Mouse (Mus musculus) heart, embryonic 13.5 days (tissue): ENCODE measurements around the gene Add3. TPM values are rescaled to one million over a fixed set of nuclear protein-coding genes. Genes with fewer than 3 reads are reported as not detected.
A peak's percentile ranks its signal among the peaks of the same experiment; 100 is the strongest.

Experiments
- ATAC-seq: fragments of 200-750 bp; cut with Nextera tagmentation; 2 replicates; pipeline ENCODE4 v1.8.0; 2017; ENCODE audit warnings: moderate TSS enrichment; ENCODE audit not compliant: insufficient number of reproducible peaks, low FRiP score, low TSS enrichment; ENCODE audit errors: extremely low read depth
- H3K27ac ChIP-seq: fragments of 300-500 bp; sonication (generic); replicated peaks from 2 replicates; pipeline ENCODE4 v1.5.1; 2015; ENCODE audit warnings: moderate library complexity, mild to moderate bottlenecking, inconsistent platforms
- H3K27me3 ChIP-seq: fragments of 300-500 bp; sonication (generic); replicated peaks from 2 replicates; pipeline ENCODE4 v1.6.1; 2015; ENCODE audit warnings: mild to moderate bottlenecking, inconsistent platforms
- H3K36me3 ChIP-seq: fragments of 300-500 bp; sonication (generic); 2 replicates; pipeline ENCODE4 v1.6.1; 2015; ENCODE audit warnings: mild to moderate bottlenecking, inconsistent platforms
- H3K4me1 ChIP-seq: fragments of 300-500 bp; sonication (generic); 2 replicates; pipeline ENCODE4 v1.6.1; 2015; ENCODE audit warnings: inconsistent platforms
- H3K4me2 ChIP-seq: fragments of 300-500 bp; sonication (generic); 2 replicates; pipeline ENCODE4 v1.6.1; 2015; ENCODE audit warnings: inconsistent platforms, mild to moderate bottlenecking, moderate library complexity
- H3K4me3 ChIP-seq: fragments of 300-500 bp; sonication (generic); 2 replicates; pipeline ENCODE4 v1.5.1; 2015; ENCODE audit warnings: moderate library complexity, mild to moderate bottlenecking, inconsistent platforms
- H3K9ac ChIP-seq: fragments of 300-500 bp; sonication (generic); 2 replicates; pipeline ENCODE4 v1.6.1; 2015; ENCODE audit warnings: inconsistent platforms, mild to moderate bottlenecking, moderate library complexity
- H3K9me3 ChIP-seq: fragments of 300-500 bp; sonication (generic); 2 replicates; pipeline ENCODE4 v1.6.1; 2016; ENCODE audit warnings: inconsistent platforms
- WGBS: fragments of 180-500 bp; shearing (Covaris S2); methylation state at CpG from one replicate; pipeline ENCODE4 v1.1.7; 2015; ENCODE audit warnings: mixed read lengths; 5-methylcytosine and 5-hydroxymethylcytosine counted together
- polyA plus RNA-seq: library from polyadenylated mRNA; unstranded; fragments of >200 nt; fragmentation: Nextera tagmentation; extraction: Ambion mirVana; gene quantifications from 2 replicates; pipeline ENCODE4 v1.2.1, GENCODE M21; 2015

The Add3 gene
- polyA plus RNA-seq, 1 experiment from 2014 or later, result 121 TPM

DNA sequence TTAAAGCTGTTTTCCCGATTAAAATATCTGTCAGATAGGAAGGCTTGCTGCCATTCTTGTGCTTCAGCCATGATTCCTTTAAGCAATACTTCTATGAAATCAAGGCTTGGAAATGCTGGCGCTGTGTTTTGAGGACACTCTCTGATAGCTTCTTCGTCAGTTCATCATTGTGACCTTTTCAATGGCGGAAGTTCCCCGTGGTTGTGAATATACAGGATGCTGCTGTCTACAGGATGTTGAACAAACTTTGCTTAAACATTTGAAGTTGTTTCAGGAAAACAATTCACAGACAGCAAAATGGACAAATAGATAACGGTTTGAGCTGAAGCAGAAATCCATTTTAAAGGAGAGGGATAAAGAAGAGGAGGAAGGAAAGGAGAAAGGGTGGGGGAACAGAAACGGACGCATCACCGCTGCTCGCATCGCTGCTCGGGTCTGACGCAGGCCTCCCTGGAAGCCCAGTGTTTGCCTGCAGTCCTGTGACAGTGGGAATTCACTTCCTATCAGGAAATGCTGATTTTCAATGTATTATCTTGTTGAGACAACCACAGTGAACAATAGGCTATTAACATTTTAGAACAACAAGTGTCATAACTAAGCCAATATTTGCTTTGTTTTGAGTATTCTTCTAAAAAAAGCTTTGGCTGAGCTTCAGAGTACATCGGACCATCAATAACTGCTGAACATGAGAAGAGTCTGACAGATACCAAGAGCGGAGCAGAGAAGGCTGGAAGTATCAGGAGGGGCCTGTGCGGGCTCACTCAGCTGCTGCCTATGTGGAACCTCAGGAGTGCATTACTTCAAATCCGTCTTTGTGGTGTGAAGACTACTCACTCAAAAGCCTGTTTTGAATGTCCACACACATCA is 58.7 kb downstream of the Add3 start:
- Histone ChIP-seq H3K4me2 (no peak overlapping the region; the same call in 1 of the 2 replicates), H3K27ac (peak overlapping the region; percentile 60), H3K4me1 (peaks cover 53% of the 10 kb centered on the region), H3K9me3 (no peaks in the 10 kb centered on the region), H3K27me3 (no peaks in the 10 kb centered on the region), H3K36me3 (peaks cover 26% of the 10 kb centered on the region), H3K4me3 (no peak overlapping the region), H3K9ac (no peak overlapping the region; the same call in 1 of the 2 replicates)
- ATAC-seq, result no peak
- 67% methylated on average over 17 of the region's 17 CpGs for whole genome bisulfite sequencing

DNA sequence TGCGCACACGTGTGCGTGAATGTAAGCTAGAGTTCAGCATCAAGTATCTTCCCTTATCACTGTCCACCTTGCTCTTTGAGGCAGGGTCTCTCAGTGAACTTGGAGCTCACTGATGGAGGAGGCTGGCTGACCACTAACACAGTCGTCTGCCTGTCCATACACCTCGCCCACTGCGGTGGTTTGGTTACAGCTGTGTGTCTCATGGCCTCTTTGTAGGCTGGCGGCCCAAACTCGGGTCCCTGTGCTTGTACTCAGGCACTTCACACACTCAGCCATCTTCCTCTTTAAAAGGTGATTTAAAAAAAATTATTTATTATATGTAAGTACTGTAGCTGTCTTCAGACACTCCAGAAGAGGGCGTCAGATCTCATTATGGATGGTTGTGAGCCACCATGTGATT is 59.5 kb downstream of the Add3 start:
- no peak overlapping the region for H3K4me3 ChIP-seq
- peaks cover 26% of the 10 kb centered on the region for H3K36me3 ChIP-seq
- H3K4me2 ChIP-seq, result no peak overlapping the region
- H3K9me3 ChIP-seq, result no peaks in the 10 kb centered on the region
- peaks cover 45% of the 10 kb centered on the region for H3K4me1 ChIP-seq
- H3K27me3 ChIP-seq, result no peaks in the 10 kb centered on the region
- H3K9ac ChIP-seq, result no peak overlapping the region
- peak overlapping the region; percentile 60; the same call in 1 of the 2 replicates for H3K27ac ChIP-seq
- WGBS, result 83% methylated on average over 9 of the region's 9 CpGs
- ATAC-seq, result no peak

DNA sequence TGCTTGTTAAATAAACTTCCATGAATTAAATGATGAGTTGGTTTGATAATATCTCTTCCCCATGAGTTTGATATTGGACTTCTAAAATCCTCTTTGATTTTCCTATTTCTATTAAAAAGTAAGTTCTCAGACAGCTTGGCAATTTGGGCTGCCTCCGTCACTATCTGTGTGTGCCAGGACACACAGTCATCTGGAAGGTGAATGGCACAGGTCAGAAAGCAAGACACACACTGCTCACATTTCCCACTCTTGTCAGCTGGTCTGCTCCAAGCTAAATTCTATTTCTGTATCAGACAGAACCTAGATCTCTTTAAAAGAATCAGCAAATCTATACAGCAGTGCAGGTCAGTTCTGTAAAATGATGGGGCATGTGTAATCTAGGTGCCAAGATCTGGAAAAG is 61.9 kb downstream of the Add3 start:
- 83% methylated on average over 1 of the region's 1 CpGs for WGBS
- no peaks in the 10 kb centered on the region for H3K9me3 ChIP-seq
- peaks cover 24% of the 10 kb centered on the region for H3K36me3 ChIP-seq
- H3K4me3 ChIP-seq, result no peak overlapping the region
- H3K9ac ChIP-seq, result no peak overlapping the region
- H3K4me2 ChIP-seq, result no peak overlapping the region
- peaks cover 28% of the 10 kb centered on the region for H3K4me1 ChIP-seq
- ATAC-seq, result no peak
- no peaks in the 10 kb centered on the region for H3K27me3 ChIP-seq
- H3K27ac ChIP-seq, result no peak overlapping the region

- Histone ChIP-seq H3K27me3 (no peaks in the 10 kb centered on the region), H3K9ac (no peak overlapping the region), H3K4me1 (peaks cover 34% of the 10 kb centered on the region), H3K36me3 (peaks cover 8% of the 10 kb centered on the region), H3K4me2 (no peak overlapping the region), H3K4me3 (no peak overlapping the region), H3K27ac (no peak overlapping the region), H3K9me3 (no peaks in the 10 kb centered on the region)
- ATAC-seq, result no peak
- 85% methylated on average over 2 of the region's 2 CpGs for WGBS
Measured at GRCm38 (mm10) chr19:53206986-53207385, 66.7 kb downstream of the Add3 start.

- no peaks in the 10 kb centered on the region for H3K27me3 ChIP-seq
- H3K4me1 ChIP-seq, result peaks cover 52% of the 10 kb centered on the region
- H3K27ac ChIP-seq, result no peak overlapping the region
- no peak overlapping the region for H3K4me2 ChIP-seq
- H3K4me3 ChIP-seq, result no peak overlapping the region
- no peaks in the 10 kb centered on the region for H3K36me3 ChIP-seq
- no peaks in the 10 kb centered on the region for H3K9me3 ChIP-seq
- WGBS, result 87% methylated on average over 7 of the region's 7 CpGs
- no peak for ATAC-seq
- H3K9ac ChIP-seq, result no peak overlapping the region
Measured at GRCm38 (mm10) chr19:53208830-53209229, 68.6 kb downstream of the Add3 start.

- Histone ChIP-seq H3K4me3 (no peak overlapping the region), H3K36me3 (no peaks in the 10 kb centered on the region), H3K9ac (no peak overlapping the region), H3K9me3 (no peaks in the 10 kb centered on the region), H3K4me1 (peaks cover 66% of the 10 kb centered on the region), H3K27ac (no peak overlapping the region; the same call in 1 of the 2 replicates), H3K27me3 (no peaks in the 10 kb centered on the region), H3K4me2 (no peak overlapping the region)
- 58% methylated on average over 2 of the region's 2 CpGs for WGBS
- no peak for ATAC-seq
Measured at GRCm38 (mm10) chr19:53210251-53210650, 70.0 kb downstream of the Add3 start.

DNA sequence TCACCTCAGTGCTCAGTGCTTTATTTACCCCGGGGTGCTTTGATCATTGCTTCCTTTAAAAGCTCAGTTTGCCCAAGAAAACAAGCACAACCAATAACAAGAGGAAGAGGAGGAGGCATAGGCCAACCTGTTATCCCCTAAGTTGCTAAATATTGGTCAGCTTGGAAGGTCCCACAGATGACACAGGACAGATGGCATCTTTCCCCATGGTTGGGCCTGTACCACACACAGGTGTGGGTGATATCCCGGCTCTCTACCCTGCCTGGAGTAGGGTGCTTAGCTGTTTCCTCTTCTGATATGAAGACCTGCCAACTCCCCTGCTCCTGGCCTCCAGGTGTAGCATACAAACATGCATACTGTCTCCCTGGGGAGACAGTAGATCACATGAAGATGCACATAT is 75.1 kb downstream of the Add3 start:
- H3K9me3 ChIP-seq, result no peaks in the 10 kb centered on the region
- peaks cover 29% of the 10 kb centered on the region for H3K36me3 ChIP-seq
- H3K4me3 ChIP-seq, result no peak overlapping the region
- H3K4me1 ChIP-seq, result peaks cover 75% of the 10 kb centered on the region
- ATAC-seq, result no peak
- 74% methylated on average over 2 of the region's 2 CpGs for WGBS
- no peaks in the 10 kb centered on the region for H3K27me3 ChIP-seq
- no peak overlapping the region for H3K9ac ChIP-seq
- H3K4me2 ChIP-seq, result no peak overlapping the region
- no peak overlapping the region for H3K27ac ChIP-seq

DNA sequence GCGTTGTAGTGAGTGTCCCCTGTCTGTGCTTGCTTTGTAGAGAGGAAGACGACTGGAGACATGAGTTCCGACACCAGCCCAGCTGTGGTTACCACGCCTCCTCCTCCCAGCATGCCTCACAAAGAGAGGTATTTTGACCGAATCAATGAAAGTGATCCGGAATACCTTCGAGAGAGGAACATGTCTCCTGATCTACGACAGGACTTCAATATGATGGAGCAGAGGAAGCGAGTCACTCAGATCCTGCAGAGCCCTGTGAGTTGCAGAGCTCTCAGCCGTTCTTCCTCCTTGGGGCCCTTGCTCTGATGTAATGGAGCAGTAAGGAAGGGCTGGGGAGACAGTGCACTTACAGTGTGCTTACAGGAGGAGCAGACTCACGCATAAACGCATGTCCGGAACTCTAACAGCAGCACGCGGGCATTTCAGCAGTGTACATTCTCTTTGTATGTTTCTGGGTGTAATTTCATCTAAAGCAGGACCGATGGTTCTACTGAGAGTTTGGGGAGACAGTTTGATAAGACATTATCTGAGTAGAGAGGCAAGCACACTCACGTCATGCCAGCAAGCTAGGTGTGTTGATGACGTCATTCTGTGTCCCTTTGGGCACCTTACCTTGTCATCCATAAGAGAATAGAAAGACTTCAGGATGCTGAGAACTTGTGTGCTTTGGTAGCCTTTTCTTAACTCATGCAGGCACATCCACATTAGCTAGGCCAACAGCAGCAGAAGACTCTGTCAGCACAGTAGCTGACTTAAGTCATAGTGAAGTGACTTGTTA is 76.7 kb downstream of the Add3 start:
- H3K9ac ChIP-seq, result no peak overlapping the region
- H3K4me2 ChIP-seq, result no peak overlapping the region
- no peak overlapping the region for H3K4me3 ChIP-seq
- no peak for ATAC-seq
- H3K36me3 ChIP-seq, result peaks cover 42% of the 10 kb centered on the region
- H3K4me1 ChIP-seq, result peaks cover 62% of the 10 kb centered on the region
- peak overlapping the region; percentile 72 for H3K27ac ChIP-seq
- 79% methylated on average over 18 of the region's 18 CpGs for WGBS
- no peaks in the 10 kb centered on the region for H3K27me3 ChIP-seq
- no peaks in the 10 kb centered on the region for H3K9me3 ChIP-seq

DNA sequence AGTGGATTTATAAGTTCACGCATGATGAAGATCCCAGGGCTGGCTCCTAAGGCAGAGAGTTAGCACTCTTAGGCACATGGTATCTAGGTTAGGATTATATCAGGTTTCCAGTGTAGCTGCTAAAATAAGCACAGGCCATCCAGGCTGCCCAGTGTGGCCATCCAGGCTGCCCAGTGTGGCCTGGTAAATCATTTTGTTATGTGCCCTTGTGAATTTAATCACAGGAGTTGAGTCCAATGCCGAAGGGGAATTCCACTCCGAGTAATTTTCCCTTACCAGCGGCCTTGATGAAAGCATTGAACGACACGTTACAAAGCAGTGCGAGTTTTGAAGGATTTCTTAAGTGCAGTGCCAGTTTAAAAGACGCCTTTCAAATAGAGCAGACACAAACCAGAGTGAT is 77.6 kb downstream of the Add3 start:
- Histone ChIP-seq H3K4me2 (no peak overlapping the region), H3K4me1 (peaks cover 55% of the 10 kb centered on the region), H3K4me3 (no peak overlapping the region), H3K9ac (no peak overlapping the region), H3K27ac (peak overlapping the region; percentile 72), H3K27me3 (no peaks in the 10 kb centered on the region), H3K36me3 (peaks cover 44% of the 10 kb centered on the region), H3K9me3 (no peaks in the 10 kb centered on the region)
- 53% methylated on average over 8 of the region's 8 CpGs for WGBS
- ATAC-seq, result no peak

DNA sequence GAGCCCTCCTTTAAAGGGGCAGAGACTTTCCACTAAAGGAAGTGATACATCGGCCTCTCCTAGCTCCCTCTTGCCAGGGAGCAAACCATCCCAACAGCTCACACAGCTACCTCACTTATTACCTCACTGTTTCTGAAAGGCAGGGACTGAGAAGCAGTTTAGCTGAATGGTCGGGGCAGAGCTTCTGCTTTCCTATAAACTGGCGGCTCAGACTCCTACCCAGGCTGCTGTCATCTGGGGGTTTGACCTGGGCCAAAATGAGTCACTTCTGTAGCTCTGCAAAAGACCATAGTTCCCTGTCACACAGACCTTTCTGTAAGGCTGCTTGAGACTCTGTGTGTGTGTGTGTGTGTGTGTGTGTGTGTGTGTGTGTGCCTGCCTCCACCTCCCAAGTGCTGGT is 79.1 kb downstream of the Add3 start:
- no peak for ATAC-seq
- peak overlapping the region; percentile 48; the same call in 1 of the 2 replicates for H3K27ac ChIP-seq
- no peaks in the 10 kb centered on the region for H3K9me3 ChIP-seq
- no peak overlapping the region for H3K4me3 ChIP-seq
- no peak overlapping the region for H3K9ac ChIP-seq
- H3K36me3 ChIP-seq, result peaks cover 48% of the 10 kb centered on the region
- peaks cover 53% of the 10 kb centered on the region for H3K4me1 ChIP-seq
- no peak overlapping the region for H3K4me2 ChIP-seq
- WGBS, result 53% methylated on average over 3 of the region's 3 CpGs
- H3K27me3 ChIP-seq, result no peaks in the 10 kb centered on the region

- no peaks in the 10 kb centered on the region for H3K9me3 ChIP-seq
- H3K4me2 ChIP-seq, result no peak overlapping the region
- no peak overlapping the region for H3K27ac ChIP-seq
- WGBS, result 90% methylated on average over 3 of the region's 3 CpGs
- no peaks in the 10 kb centered on the region for H3K27me3 ChIP-seq
- no peak overlapping the region for H3K9ac ChIP-seq
- H3K4me1 ChIP-seq, result peaks cover 58% of the 10 kb centered on the region
- no peak for ATAC-seq
- H3K4me3 ChIP-seq, result no peak overlapping the region
- peaks cover 48% of the 10 kb centered on the region for H3K36me3 ChIP-seq
Measured at GRCm38 (mm10) chr19:53221186-53221585, 80.9 kb downstream of the Add3 start.
